Mouse (Mus musculus): ENCODE results near the gene Cep57l1.

DNA sequence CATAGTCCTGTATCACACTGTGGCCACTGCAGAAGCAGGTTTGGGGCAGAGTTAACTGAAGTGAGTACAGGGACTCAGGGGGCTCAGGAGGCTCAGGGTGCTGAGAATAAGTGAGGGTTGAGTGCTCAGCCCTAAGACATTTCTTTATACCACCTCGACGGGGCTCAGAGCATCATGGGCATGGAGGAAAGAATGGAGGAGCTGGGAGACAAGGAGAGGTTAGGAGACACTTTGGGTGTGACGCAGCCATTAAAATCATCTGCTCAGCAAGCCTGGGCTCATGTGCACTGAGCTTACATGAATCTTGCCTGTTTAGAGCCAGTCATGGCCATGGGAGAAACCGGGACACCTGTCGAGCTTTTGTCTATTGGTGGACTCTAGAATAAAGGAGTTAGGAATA is 10.7 kb upstream of the Cep57l1 start:
- no peak for TF ChIP-seq CTCF (IDR thresholded peaks at IDR 0.05)
- TF ChIP-seq EP300 (IDR thresholded peaks at IDR 0.05): no peak

All from lung, postnatal 0 days (tissue).